Mouse (Mus musculus) left cerebral cortex, adult 8-10 months (tissue): ENCODE measurements around the gene Nek6. TPM values are rescaled to one million over a fixed set of nuclear protein-coding genes. Genes with fewer than 3 reads are reported as not detected.

Experiments used
- DNase-seq, 2 experiments: peaks; one replicate each; pipeline ENCODE4 v3.0.0; 2022; ENCODE audit warnings: low spot score in 2 of 2
- total RNA-seq, 4 experiments: library from RNA; stranded (reverse); gene quantifications; 2 replicates each; pipeline ENCODE4 v1.2.4; 2022

Nek6 gene
- total RNA-seq, 4 experiments from 2014 or later, result 24.1 to 40.5 (median 31.4) TPM

GRCm38 (mm10) chr2:38536331-38536731 lies 24.9 kb downstream of the Nek6 start:
- peak; percentile 17 to 82 for DNase-seq

- no peak for DNase-seq
Observed at GRCm38 (mm10) chr2:38539677-38540076, 28.2 kb downstream of the Nek6 start.

- DNase-seq, result no peak
Observed at GRCm38 (mm10) chr2:38540666-38541065, 29.2 kb downstream of the Nek6 start.

- no peak for DNase-seq
Observed at GRCm38 (mm10) chr2:38541101-38541500, 29.7 kb downstream of the Nek6 start.

GRCm38 (mm10) chr2:38541570-38541969 lies 30.1 kb downstream of the Nek6 start:
- no peak for DNase-seq

GRCm38 (mm10) chr2:38542366-38542765 lies 30.9 kb downstream of the Nek6 start:
- no peak for DNase-seq

- DNase-seq, result no peak
Observed at GRCm38 (mm10) chr2:38543158-38543557, 31.7 kb downstream of the Nek6 start.

- DNase-seq, result no peak
Observed at GRCm38 (mm10) chr2:38544341-38544740, 32.9 kb downstream of the Nek6 start.

- DNase-seq, result no peak
Observed at GRCm38 (mm10) chr2:38544982-38545381, 33.5 kb downstream of the Nek6 start.

- DNase-seq, result no peak
Observed at GRCm38 (mm10) chr2:38545706-38546105, 34.3 kb downstream of the Nek6 start.

GRCm38 (mm10) chr2:38546222-38546621 lies 34.8 kb downstream of the Nek6 start:
- no peak for DNase-seq

- DNase-seq, result no peak
Observed at GRCm38 (mm10) chr2:38546748-38547147, 35.3 kb downstream of the Nek6 start.

GRCm38 (mm10) chr2:38547793-38548517 lies 36.5 kb downstream of the Nek6 start:
- no peak for DNase-seq

GRCm38 (mm10) chr2:38552004-38552443 lies 40.6 kb downstream of the Nek6 start:
- DNase-seq, result no peak

- no peak for DNase-seq
Observed at GRCm38 (mm10) chr2:38554226-38554995, 43.0 kb downstream of the Nek6 start.

- no peak for DNase-seq
Observed at GRCm38 (mm10) chr2:38555659-38556058, 44.2 kb downstream of the Nek6 start.

- DNase-seq, result no peak
Observed at GRCm38 (mm10) chr2:38556721-38557120, 45.3 kb downstream of the Nek6 start.

- DNase-seq, result no peak
Observed at GRCm38 (mm10) chr2:38560296-38561227, 49.1 kb downstream of the Nek6 start.

GRCm38 (mm10) chr2:38562596-38562995 lies 51.2 kb downstream of the Nek6 start:
- no peak for DNase-seq

GRCm38 (mm10) chr2:38571971-38572601 lies 60.6 kb downstream of the Nek6 start:
- DNase-seq, result no peak

GRCm38 (mm10) chr2:38574697-38575096 lies 63.3 kb downstream of the Nek6 start:
- DNase-seq, result no peak
